Mouse (Mus musculus) retina, adult 2 months (tissue): ENCODE results near the gene Shroom2.

Experiments
- DNase-seq: peaks from one replicate; pipeline ENCODE4 v3.0.0-alpha.2; 2012; ENCODE audit warnings: low read depth, low spot score

Gene Shroom2

DNA sequence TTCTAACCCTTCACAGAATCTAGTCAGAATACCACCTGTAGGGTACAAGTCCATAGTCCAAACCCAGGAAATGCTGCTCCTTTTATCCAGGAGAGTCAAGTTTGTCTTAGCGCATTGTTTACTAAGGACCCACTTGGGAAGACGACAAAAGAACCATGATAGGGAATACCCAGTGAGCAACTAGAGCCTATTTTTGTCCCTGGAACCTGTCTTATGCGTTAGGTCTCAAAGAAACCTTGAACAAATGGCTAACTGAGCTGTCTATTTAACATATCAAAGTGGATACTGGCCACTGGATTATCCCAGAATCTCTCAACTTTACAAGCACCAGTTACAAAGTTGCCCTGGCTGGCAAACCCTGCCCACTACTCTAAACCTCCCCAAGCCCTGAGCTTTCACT, 67.6 kb downstream of the Shroom2 start:
- no peak for DNase-seq

DNA sequence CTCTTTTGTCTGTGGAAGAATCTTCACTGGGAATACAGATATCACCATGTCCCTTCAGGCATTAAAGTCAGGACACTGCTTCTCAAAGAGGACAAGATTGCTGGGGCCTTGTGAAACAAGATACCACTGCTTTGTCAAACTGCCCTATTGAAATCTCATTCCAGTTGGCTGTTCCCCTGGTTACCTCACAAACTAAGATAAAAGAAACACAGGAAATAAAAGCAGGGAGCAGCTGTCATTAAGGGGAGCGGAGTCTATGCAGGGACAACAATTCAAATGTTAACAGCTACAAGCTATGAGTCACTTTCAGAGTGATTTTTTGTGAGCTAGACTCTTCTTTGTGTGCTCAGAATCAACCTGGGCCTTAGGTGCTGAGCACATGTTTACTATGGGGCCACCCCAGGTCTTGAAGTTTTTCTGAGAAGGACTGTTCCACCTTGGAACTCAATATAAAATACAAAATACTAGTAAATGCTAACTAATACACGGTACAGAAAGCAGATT, 78.4 kb downstream of the Shroom2 start:
- no peak for DNase-seq

DNA sequence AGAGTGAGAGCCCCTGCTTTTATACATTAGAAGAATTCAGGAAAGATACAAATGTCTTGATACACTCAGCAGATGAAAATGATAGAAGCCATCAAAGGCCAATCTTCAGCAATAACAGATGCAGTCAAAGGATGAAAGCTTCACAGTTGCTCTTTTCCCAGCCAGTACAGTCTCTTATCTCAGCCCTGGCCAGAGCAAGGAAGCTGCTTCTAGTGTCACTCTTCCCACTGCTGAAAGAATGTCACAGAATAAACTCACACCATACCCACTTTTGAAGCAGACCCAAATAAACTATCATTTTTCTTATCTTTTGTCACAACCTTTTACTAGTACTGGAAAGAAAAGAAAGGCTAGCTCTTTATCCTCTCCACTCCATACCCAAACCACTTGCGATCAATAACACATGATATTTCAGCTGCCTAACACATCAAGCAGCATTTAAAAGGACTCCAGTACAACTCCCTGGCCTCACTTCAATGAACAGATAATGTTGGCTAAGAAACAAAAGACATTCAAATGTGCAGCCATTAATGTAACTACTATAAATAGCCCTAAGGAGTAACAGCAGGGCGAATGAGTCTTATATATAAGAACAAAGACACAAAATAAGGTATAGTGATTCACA, 90.0 kb downstream of the Shroom2 start:
- DNase-seq, result no peak

DNA sequence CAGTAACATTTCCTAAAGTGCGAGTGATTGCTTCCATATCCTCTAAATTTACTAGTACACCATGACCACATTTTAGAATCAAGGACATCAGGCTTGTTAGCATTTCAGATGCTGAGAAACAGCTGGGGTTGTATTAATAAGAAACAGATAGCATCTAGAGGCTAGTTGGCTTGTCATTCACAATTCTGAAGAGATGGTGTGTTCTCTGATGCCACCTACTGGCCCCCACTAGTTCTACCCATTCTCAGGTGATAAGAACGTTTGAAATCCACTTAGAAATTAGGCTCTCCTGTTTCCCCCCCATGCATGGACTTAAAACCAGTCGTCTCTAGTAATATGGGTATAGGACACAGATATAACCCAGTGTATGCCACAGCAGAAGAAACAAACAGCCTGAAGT, 92.9 kb downstream of the Shroom2 start:
- DNase-seq, result no peak

DNA sequence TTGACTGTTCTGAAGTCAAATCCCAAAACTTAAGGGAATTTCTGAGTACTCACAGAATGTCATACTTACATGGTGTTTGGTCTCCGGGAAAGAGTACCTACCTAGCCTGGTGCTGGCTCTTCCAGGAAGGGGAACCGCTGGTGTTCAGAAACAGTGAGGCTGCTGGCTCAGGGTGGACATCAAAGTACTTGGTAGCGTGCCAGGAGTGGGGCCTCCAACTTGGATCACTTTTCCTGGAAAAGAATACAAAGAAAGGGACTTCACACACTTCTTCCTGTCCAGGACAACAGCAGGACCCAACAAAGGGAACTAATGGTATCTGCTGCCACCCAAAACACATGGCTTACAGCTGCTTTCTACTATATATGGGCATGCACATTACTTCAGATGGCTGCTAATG, 95.8 kb downstream of the Shroom2 start:
- DNase-seq, result no peak

DNA sequence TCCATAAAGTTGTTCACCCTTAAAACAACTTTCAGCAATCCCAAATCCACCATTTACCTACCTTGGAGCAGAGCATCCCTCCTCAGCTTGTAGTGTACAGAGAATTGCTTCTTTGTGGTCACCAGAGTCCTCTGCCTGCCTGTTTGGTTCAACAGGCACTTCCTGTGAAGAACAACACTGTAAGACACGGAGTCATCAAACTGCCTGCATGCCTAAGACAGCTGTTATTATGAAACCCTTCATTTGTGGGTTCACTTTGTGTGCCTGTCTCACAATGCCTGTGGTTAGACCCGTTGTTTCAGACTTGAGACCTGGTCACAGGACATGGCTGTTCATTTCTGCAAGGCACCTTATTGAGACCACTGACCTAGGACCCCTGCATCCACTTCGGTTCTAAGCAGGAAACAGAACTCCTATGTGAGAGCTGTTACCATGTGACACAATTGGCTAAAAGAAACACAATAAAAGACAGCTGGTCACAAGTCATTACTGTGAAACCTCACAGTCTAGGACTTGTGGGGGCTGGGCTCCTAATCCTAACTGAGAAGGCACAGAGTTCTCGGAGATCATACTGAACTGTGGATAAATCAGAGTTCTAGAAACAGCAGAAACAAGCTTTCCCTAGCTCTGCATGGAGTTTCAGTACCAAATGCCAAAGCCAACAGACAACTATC, 111.8 kb downstream of the Shroom2 start:
- no peak for DNase-seq

DNA sequence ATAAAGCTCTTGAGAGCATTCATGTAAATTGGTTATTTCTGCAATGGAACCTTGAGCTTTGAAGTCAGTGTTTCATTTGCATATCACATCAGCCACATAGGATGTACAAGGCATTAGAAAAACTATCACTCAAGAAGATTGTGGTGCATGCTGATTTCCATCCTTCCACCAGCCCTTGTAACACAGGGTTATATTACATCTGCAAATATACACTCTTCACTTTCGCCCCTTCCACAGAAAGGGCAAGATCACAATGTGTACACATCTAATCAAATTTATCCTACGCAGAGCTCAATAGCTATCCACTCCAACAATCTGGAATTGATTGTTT, 112.7 kb downstream of the Shroom2 start:
- no peak for DNase-seq

DNA sequence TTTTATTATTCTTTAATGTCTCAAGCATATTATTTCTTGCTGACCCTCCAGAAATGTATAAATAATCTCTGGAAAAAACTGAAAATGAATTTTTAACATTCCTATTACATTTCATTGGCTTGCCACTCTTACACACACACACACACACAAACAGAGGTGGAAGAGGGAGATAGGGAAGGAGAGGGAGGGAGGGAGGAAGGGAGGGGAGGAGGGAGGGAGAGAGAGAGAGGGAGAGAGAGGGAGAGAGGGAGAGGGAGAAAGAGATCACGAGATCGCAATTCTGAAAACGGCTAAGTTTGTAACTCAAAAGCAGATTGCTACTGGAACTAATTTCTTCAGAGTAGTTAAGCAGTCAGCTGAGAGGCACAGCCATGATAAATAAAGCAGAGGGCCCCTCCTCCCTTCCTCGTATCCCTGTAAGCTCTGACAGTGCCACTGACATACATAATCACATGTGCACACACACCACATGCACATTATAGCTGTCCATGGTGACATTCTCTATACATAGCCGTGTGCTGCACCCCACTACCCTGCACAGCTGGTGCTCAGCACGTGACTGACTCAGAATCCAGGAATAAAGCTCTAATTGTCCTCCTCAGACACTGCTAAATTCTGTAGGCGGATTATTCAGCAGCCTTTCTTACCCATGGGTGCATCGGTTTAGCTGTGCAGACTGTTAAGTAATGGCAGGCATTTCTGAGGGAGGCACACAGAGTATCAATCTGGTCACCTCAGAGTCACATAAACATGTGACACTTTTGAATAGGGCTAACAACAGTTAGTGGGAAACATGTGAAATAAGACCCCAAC, 113.3 kb downstream of the Shroom2 start:
- peak; percentile 38 for DNase-seq

DNA sequence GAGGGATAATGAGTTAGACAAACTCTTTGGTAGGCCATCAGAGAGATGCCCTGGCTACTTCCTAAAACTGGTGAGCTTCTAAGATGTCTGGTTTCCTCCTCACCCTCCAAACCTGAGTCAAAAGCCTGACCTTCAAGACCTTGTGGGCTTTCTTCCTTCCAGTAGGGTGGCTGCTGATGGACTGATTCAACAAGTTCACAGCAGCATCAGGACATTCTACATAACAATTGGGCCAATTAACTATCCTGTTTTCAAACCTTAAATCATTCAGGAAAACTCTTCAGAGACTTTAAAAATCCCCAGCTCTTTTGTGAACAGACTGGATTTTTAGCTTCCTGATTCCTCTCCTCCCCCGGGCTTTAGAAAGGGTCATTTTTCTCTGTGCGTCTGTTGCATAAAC, 116.6 kb downstream of the Shroom2 start:
- no peak for DNase-seq

DNA sequence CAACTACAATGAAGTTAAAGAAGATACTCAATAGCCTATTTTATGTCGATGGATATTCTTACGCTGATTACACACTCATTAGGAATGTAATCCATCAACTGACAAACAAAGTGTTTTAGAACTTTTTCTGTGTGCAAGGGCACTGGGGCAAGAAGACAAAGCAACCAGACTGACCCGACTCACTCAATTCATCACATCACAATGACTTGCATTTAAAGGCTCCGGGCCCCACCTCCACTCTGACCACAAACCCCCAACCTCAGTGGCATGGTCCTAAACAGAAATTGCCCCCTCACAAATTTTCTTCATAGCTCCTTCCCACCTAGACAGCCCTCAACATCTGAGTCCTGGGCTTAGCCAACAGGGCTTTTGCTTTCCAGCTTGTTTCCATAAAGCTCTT, 124.4 kb downstream of the Shroom2 start:
- DNase-seq, result no peak

DNA sequence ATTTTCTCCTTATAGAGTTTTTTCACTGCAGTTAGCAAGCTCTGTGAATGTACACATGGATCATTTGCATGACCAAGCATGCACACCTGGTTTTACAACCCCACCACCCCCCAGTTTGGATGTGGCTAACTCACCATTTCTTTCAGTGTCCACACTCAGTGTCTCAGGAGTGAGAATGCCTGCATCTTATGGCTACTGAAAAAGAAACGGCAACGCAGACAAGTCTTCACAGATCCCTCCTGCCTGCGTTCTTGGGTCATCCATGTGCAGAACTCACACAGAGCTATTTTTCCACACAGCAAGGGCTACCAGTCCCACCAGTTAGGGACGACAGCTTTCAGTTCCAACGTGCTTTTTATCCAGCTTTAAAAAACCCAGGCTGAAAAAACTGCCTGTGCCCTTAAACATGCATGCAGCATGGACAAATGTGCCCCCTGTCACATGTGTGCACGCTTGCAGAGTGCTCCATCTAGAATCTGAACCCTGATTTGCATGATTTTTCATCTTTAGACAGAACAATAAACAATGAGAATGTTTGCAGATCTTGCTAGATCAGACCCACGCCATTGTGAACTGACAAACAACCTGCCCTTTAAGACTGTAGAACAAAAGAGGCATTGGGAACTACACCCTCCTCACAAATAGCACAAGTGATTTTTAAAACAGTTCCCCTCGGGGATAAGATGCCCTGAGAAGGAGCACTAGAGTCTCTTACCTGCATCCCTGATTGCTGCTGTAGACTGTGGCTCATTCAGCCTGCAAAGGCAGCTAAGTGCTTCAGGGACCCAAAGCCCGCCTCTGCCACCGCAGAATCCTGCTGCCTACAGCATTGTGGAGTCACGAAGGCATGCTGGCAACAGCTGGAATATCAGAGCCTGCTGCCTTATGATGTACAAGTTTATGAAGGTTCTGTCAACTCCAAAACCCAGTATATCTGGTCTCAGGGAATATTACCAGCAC, 125.3 kb downstream of the Shroom2 start:
- no peak for DNase-seq

DNA sequence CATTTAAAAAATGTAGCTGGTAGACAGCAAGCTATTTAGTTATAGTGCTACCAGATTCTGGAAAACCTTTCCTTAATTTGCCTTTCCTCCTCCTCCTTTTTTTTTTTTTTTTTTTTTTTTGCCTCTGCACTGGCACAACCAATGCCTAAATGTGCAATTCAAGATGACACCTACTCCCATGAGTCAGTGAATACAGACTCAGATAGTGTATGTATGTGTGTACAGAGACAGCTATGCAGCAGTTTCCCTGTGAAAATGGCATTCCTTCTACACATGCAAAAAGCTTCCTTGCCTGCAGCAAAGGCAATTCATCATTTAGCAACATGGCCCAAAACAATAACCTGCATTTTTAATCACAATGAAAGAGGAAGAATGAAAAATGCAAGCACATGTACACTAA, 126.1 kb downstream of the Shroom2 start:
- DNase-seq, result no peak

DNA sequence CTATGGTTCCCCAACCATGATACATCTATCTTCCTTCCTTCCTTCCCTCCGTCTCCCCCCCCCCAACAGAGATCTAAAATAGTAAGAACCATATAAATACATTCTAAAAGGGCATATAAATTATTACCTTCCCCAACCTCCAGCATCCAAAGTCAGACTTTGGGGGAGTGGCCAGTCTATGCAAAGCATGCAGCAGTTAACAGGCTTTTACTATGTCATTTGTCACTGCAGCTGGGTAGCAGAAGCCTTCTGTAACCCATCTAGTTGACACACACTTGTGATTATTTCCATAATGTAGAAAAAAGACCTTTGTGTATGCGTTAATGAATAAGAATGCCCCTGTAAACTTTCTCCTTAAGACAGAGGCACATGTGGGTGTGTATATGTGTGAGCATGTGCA, 126.6 kb downstream of the Shroom2 start:
- no peak for DNase-seq

DNA sequence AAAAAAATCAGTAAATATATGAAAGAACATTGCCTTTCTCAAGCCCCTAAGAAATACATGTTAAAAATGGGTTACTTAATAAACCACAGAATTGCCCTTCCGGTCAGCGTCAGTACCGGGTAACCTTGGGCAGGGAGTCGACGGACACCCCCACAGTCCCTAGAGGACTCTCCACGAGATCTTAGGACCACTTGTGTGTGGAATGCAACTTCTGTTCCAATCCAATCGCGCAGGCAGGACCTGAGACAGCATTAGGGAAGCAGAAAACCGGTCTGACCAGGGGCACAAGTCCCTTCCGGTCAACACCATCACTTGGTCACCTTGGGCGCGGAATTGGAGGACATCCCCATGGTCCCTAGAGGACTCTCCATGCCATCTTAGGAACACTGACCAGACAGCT, 133.9 kb downstream of the Shroom2 start:
- DNase-seq, result no peak

DNA sequence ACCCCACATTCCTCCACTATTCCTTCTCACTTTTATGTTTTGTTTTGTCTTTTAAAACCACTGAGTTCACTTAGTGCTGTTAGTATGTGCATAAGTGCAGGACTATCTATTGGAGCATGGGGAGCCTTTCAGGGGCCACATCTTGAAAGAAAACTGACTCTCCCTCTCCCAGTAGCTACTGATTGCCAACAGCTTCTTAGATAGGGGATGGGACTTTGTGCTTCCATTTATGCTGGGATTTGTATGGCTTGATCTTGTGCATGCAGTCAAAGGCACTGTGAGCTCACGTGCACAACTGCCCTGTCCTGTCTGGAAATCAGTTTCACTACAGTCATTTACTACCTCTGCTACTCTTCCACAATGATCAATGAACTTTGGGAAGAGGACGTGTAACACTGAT, 147.9 kb downstream of the Shroom2 start:
- DNase-seq, result no peak

DNA sequence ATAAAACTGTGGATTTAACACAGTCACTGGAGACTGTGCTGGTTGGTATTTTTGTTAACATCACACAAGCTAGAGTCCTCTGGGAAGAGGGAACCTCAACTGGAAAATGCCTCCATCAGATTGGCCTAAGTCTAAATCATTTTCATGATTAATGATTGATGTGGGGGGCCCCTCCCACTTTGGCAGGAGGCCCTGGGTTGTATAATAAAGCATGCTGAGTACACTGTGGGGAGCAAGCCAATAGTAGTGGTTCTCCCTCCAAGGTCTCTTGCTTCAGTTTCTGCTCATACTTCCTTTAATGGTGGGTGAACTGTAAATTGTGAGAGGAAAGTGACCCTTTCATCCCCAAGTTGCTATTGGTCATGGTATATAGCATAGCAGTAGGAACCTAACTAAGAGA, 148.3 kb downstream of the Shroom2 start:
- DNase-seq, result no peak

DNA sequence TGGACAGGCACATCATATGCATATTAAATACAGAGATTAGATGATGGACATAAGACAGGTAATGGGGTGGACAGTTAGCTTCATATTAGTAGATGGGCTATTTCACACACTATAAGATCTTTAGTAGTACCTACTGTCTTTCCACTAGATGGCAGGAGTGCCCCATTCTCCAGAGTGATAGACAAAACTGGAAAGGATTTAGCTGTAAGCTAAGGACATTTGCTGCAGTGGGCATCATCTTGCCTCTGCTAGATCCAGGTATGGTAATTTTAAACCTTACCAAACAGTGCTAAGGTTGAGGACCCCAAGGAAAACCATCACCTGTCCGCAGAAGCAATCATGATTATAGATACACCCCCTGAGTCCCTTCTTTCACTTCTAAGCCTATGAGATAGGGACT, 150.8 kb downstream of the Shroom2 start:
- DNase-seq, result peak; percentile 48

DNA sequence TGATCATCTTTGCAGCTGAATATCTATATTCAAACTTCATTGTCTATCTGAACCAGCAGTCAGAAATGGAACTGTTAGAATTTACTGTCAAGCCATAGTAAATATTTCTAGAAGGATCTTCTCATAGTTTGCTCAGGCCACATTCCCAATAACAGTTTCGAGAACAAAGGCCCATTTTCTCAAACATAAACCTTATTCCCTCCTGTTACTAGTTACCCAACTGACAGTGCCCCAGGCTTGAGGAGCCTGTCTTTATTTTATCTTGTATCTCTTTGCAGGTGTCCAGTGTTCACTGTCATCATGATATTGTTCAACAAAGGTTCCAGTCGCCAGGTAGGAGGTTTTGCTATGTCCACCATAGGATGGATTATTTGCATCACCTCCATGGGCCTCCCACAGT, 206.2 kb downstream of the Shroom2 start, which contains the start of gene Cldn34a:
Gene Cldn34a, plus strand, starts transcription at position 301 of the 400 bp plus-strand sequence.
- DNase-seq, result no peak
